Mouse (Mus musculus) E14TG2a.4 (cell line): ENCODE results near the gene Rsph4a.

Experiments used
- H3K27me3 ChIP-seq: 2 replicates; pipeline ENCODE4 v1.6.1; 2014; ENCODE audit warnings: low read length, control low read depth; ENCODE audit not compliant: insufficient read depth
- H3K36me3 ChIP-seq: 2 replicates; pipeline ENCODE4 v1.6.1; 2014; ENCODE audit warnings: low read length, control low read depth; ENCODE audit not compliant: insufficient read depth
- H3K4me1 ChIP-seq: replicated peaks from 2 replicates; pipeline ENCODE4 v1.6.1; 2014; ENCODE audit warnings: low read depth, low read length, control low read depth
- H3K4me3 ChIP-seq: replicated peaks from 2 replicates; pipeline ENCODE4 v1.5.1; 2014; ENCODE audit warnings: mild to moderate bottlenecking, low read length
- H3K9me3 ChIP-seq: 2 replicates; pipeline ENCODE4 v1.6.1; 2014; ENCODE audit warnings: low read length, control low read depth
- CTCF ChIP-seq: conservative IDR thresholded peaks from 2 replicates; pipeline ENCODE4 v1.5.1; 2014; ENCODE audit warnings: low read length
- NANOG ChIP-seq: IDR thresholded peaks from 2 replicates; pipeline ENCODE4 v1.6.1; 2014; ENCODE audit warnings: borderline replicate concordance, low read length, mixed read lengths
- POU5F1 ChIP-seq: IDR thresholded peaks from 2 replicates; pipeline ENCODE4 v1.6.1; 2014; ENCODE audit warnings: low read length, borderline replicate concordance

Gene Rsph4a

DNA sequence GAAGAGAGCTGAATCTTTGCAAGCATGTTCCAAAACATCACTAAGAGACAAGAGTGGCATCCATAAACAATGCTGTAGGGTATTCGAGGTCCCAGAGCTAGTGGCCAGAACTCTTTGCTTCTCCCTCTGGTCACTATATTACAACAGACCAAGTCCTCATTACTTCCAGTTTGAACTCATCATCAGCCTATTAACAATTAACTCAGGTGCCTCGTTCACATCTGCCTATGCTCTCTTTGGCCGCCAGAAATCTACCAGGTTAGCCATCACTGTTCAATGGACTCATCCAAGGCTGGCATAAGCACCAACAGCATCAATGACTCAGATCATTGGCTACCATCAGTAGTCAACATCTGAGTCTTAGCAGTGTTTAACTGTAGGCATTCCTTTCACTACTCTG is 40.5 kb downstream of the Rsph4a start:
- H3K4me1 ChIP-seq, result peaks cover 42% of the 10 kb centered on the region
- H3K27me3 ChIP-seq, result no peaks in the 10 kb centered on the region
- H3K36me3 ChIP-seq, result peaks cover 40% of the 10 kb centered on the region
- H3K9me3 ChIP-seq, result no peaks in the 10 kb centered on the region
- no peak for TF ChIP-seq NANOG
- no peak for TF ChIP-seq POU5F1
- no peak for TF ChIP-seq CTCF
- no peak overlapping the region for H3K4me3 ChIP-seq

DNA sequence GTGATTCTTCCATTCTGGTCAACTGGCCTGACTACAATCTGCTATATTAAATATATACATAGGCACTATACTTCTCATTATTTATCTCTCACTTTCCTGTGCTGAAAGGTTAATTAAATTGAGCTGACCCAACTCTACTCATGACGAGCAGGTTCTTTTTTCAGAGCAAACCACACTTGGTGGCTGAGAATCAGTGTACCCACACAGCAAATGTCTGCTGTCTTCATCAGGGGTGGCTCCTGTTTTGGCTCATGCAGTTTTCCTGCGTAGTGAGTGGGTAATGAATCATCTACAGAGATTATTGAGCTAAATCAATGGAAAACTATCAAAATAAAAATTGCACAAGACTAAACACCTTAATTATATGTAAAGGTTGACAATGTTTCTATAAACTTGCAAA is 41.4 kb downstream of the Rsph4a start:
- H3K27me3 ChIP-seq, result no peaks in the 10 kb centered on the region
- H3K36me3 ChIP-seq, result peaks cover 39% of the 10 kb centered on the region
- no peaks in the 10 kb centered on the region for H3K9me3 ChIP-seq
- peaks cover 36% of the 10 kb centered on the region for H3K4me1 ChIP-seq
- H3K4me3 ChIP-seq, result no peak overlapping the region
- TF ChIP-seq POU5F1 (no peak), CTCF (no peak), NANOG (no peak)

DNA sequence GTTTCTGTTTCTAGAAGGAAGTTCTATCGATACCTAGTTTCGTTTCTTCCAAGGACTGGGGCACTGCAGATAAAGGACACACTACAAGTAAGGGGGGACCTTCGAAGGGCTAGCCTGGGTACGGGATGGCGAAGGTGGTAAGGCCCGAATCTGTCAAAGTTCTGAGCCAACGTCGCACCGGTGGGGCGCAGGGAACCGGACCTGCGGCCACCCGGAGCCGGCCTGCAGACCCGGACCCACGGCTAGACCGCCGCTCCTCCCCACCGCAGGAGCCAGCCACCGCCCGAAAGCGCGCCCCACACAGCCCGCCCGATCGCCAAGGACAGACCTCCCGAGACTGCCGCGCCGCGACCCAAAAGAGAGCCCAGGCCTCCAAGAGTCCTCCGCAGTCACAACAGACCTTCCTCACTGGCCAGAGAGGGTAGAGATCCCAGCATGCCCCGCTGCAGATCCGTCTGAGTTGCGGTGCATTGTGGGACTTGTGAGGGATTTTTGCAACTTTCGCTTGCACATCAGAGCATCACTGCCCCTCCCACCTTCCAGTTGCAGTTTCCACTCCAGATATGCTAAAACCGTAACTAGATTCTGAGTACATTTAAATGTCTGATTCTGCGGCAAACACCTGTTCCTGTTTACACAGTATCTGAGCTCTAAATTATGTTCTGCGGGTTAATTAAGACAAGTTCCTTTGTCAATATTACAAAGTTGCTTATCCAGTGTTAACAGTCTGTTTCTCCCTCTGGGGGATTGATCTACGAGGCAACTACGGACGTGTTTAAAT is 46.1 kb downstream of the Rsph4a start, which contains the start of gene Zup1:
Gene Zup1 (minus strand): TSS at position 467 of the 781 bp plus-strand sequence.
- Histone ChIP-seq H3K9me3 (peaks cover 8% of the 10 kb centered on the region), H3K36me3 (peaks cover 15% of the 10 kb centered on the region), H3K4me3 (peak within 1 kb of the TSS; percentile 91), H3K4me1 (peaks cover 26% of the 10 kb centered on the region), H3K27me3 (no peaks in the 10 kb centered on the region)
- TF ChIP-seq CTCF (no peak), POU5F1 (no peak), NANOG (no peak)

DNA sequence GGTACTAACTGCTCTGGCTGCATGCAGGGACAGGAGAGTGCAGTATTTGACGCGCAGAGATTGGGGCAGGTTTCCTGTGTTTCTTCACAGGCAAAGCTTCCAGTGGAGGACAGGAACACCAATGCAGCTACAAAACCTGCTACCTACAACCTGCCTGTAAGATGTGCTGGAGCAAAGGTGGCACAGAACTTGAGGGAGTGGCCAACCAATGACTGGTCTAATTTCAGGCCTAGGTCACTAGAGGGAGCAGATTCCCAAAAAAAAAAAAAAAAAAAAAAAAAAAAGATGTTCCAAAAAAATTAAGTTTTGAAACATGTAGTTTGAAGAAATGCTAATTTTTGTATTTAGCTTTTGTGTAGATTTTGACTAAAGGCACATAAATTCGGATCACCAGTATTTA is 47.6 kb downstream of the Rsph4a start:
- peaks cover 16% of the 10 kb centered on the region for H3K9me3 ChIP-seq
- H3K36me3 ChIP-seq, result peaks cover 15% of the 10 kb centered on the region
- no peaks in the 10 kb centered on the region for H3K27me3 ChIP-seq
- H3K4me1 ChIP-seq, result peaks cover 22% of the 10 kb centered on the region
- no peak for TF ChIP-seq POU5F1
- no peak for TF ChIP-seq CTCF
- TF ChIP-seq NANOG, result no peak
- H3K4me3 ChIP-seq, result no peak overlapping the region
